Mouse (Mus musculus): ENCODE measurements around the gene Eno2. TPM values are rescaled to one million over a fixed set of nuclear protein-coding genes. Genes with fewer than 3 reads are reported as not detected.

Eno2 gene
- polyA plus RNA-seq, 1 experiment from 2014 or later = 4.8 TPM

MicroRNAs within 50 kb of the gene (microRNA counts, 519-probe panel; counts per million panel counts)
- microRNA mmu-miR-141 (2,723 counts per million, percentile 12 among the panel's probes with 10 or more counts), microRNA mmu-miR-200c (5,432 counts per million, percentile 56 among the panel's probes with 10 or more counts)

Small RNAs within 50 kb of the gene (microRNA-seq; reads per million reads assigned to microRNA genes)
- gene Mir141 (238 reads per million, percentile 62 among the genes with 10 or more reads in this experiment), gene Mir200c (1,565 reads per million, percentile 80 among the genes with 10 or more reads in this experiment)

Other genes with a start within 250 kb of the Eno2 start
- gene C1s1, start 227.3 kb downstream of the Eno2 start, polyA plus RNA-seq (2016; fragmentation: Nextera tagmentation; extraction: Ambion mirVana) = 0.85 and 1.4 TPM in 2 replicates
- not detected in 2 replicates for gene C1rb, start 199.4 kb downstream of the Eno2 start, polyA plus RNA-seq (2016; fragmentation: Nextera tagmentation; extraction: Ambion mirVana)
- 0.08 TPM in 1 of 2 replicates, not detected in the other for gene C1s2, start 133.6 kb downstream of the Eno2 start, polyA plus RNA-seq (2016; fragmentation: Nextera tagmentation; extraction: Ambion mirVana)
- gene Lpcat3, start 106.6 kb downstream of the Eno2 start, polyA plus RNA-seq (2016; fragmentation: Nextera tagmentation; extraction: Ambion mirVana) = 46.9 and 49.1 TPM in 2 replicates
- 199 and 219 TPM in 2 replicates for gene Emg1, start 57.5 kb downstream of the Eno2 start, polyA plus RNA-seq (2016; fragmentation: Nextera tagmentation; extraction: Ambion mirVana)
- gene Phb2, start 57.3 kb downstream of the Eno2 start, polyA plus RNA-seq (2016; fragmentation: Nextera tagmentation; extraction: Ambion mirVana) = 358 and 367 TPM in 2 replicates
- gene Ptpn6, start 31.0 kb downstream of the Eno2 start, polyA plus RNA-seq (2016; fragmentation: Nextera tagmentation; extraction: Ambion mirVana) = 6.0 and 6.4 TPM in 2 replicates
- gene Grcc10, start 28.3 kb downstream of the Eno2 start, polyA plus RNA-seq (2016; fragmentation: Nextera tagmentation; extraction: Ambion mirVana) = 479 and 511 TPM in 2 replicates
- gene Gm45234, start 13.7 kb downstream of the Eno2 start, polyA plus RNA-seq (2016; fragmentation: Nextera tagmentation; extraction: Ambion mirVana) = not detected in 2 replicates
- 17.1 and 17.4 TPM in 2 replicates for gene Atn1, start 13.1 kb downstream of the Eno2 start, polyA plus RNA-seq (2016; fragmentation: Nextera tagmentation; extraction: Ambion mirVana)
- gene Lrrc23, start 10.1 kb upstream of the Eno2 start, polyA plus RNA-seq (2016; fragmentation: Nextera tagmentation; extraction: Ambion mirVana) = 0.38 and 0.88 TPM in 2 replicates
- gene Spsb2, start 39.0 kb upstream of the Eno2 start, polyA plus RNA-seq (2016; fragmentation: Nextera tagmentation; extraction: Ambion mirVana) = 8.7 and 9.1 TPM in 2 replicates
- 714 and 740 TPM in 2 replicates for gene Tpi1, start 44.6 kb upstream of the Eno2 start, polyA plus RNA-seq (2016; fragmentation: Nextera tagmentation; extraction: Ambion mirVana)
- 191 and 196 TPM in 2 replicates for gene Usp5, start 59.8 kb upstream of the Eno2 start, polyA plus RNA-seq (2016; fragmentation: Nextera tagmentation; extraction: Ambion mirVana)
- 200 and 202 TPM in 2 replicates for gene Cdca3, start 59.9 kb upstream of the Eno2 start, polyA plus RNA-seq (2016; fragmentation: Nextera tagmentation; extraction: Ambion mirVana)
- gene Gnb3, start 70.6 kb upstream of the Eno2 start, polyA plus RNA-seq (2016; fragmentation: Nextera tagmentation; extraction: Ambion mirVana) = 0.81 and 1.0 TPM in 2 replicates
- gene P3h3, start 88.1 kb upstream of the Eno2 start, polyA plus RNA-seq (2016; fragmentation: Nextera tagmentation; extraction: Ambion mirVana) = 59.8 and 61.4 TPM in 2 replicates
- 2.5 and 2.7 TPM in 2 replicates for gene Gpr162, start 94.3 kb upstream of the Eno2 start, polyA plus RNA-seq (2016; fragmentation: Nextera tagmentation; extraction: Ambion mirVana)
- gene Cd4, start 118.5 kb upstream of the Eno2 start, polyA plus RNA-seq (2016; fragmentation: Nextera tagmentation; extraction: Ambion mirVana) = 0.15 TPM in 1 of 2 replicates, not detected in the other
- 2.2 TPM in 2 replicates for gene Lag3, start 142.0 kb upstream of the Eno2 start, polyA plus RNA-seq (2016; fragmentation: Nextera tagmentation; extraction: Ambion mirVana)
- 325 and 346 TPM in 2 replicates for gene Ptms, start 150.4 kb upstream of the Eno2 start, polyA plus RNA-seq (2016; fragmentation: Nextera tagmentation; extraction: Ambion mirVana)
- 401 and 407 TPM in 2 replicates for gene Mlf2, start 161.7 kb upstream of the Eno2 start, polyA plus RNA-seq (2016; fragmentation: Nextera tagmentation; extraction: Ambion mirVana)
- 114 and 124 TPM in 2 replicates for gene Cops7a, start 195.9 kb upstream of the Eno2 start, polyA plus RNA-seq (2016; fragmentation: Nextera tagmentation; extraction: Ambion mirVana)
- 5.0 and 5.8 TPM in 2 replicates for gene Pianp, start 227.0 kb upstream of the Eno2 start, polyA plus RNA-seq (2016; fragmentation: Nextera tagmentation; extraction: Ambion mirVana)
- gene Zfp384, start 239.5 kb upstream of the Eno2 start, polyA plus RNA-seq (2016; fragmentation: Nextera tagmentation; extraction: Ambion mirVana) = 18.5 and 24.7 TPM in 2 replicates

Data from limb, embryonic 12.5 days (tissue).